Mouse (Mus musculus) layer of hippocampus, adult 18-20 months (tissue): ENCODE results near the gene Fam83d. TPM values are rescaled to one million over a fixed set of nuclear protein-coding genes. Genes with fewer than 3 reads are reported as not detected.

ENCODE experiments used
- DNase-seq, 2 experiments: peaks; one replicate each; pipeline ENCODE4 v3.0.0; 2022; ENCODE audit warnings: low spot score in 2 of 2
- total RNA-seq, 2 experiments: library from RNA; stranded (reverse); gene quantifications; 2 replicates each; pipeline ENCODE4 v1.2.3; 2021

Fam83d gene
- total RNA-seq, 2 experiments from 2014 or later: 4.6 to 4.7 TPM

DNA sequence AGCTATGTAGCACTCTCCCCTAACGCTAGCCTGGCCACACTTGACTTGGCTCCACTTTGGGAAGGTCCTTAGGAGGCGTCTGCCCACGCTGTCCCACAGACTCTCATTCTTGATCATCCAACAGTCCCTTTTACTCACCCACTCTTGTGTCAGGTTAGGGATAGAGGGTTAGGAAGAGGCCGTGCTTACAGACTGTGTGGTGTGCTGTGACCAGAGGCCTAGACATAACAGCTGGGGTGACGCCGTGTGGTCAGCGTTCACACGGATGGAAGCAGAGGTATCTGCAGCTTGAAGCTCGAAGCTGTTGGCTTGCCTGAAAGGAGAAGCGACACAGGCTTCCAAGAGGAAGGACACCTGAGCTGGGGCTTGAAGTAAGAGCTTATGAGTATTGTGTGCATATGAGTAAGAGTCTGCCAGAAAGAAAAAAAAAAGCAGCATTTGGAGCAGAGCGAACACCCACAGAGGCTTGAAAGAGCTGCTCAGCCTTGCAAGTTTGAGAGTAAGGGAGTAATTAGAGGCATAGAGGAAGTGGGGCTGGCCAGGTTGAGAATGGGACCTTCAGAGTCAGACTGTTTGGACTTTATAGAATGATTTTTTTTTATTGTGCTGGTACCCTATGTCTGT lies 24.3 kb upstream of the Fam83d start:
- no peak for DNase-seq

DNA sequence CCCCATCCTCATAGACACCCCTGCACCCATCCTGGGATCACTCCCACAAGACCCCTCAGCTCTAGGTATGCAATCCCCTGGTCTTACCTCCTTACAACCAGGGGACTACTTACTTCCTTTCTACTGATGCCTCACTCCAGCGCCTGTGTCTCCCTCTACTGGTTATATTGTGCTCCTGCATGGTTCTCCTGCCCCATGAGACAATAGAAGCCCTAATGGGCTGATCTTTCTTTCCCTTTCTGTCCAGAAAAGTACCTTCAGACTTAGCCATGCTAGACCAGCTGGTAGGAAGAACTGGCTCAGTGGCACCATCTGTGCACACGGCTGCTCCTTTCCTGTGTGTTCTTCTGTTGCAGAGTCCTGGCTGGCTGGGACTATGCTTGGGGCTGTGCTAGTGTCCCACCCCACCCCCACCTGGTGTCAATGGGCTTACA lies 22.8 kb upstream of the Fam83d start:
- DNase-seq: peak in 1 of 2 experiments; percentile 81

DNA sequence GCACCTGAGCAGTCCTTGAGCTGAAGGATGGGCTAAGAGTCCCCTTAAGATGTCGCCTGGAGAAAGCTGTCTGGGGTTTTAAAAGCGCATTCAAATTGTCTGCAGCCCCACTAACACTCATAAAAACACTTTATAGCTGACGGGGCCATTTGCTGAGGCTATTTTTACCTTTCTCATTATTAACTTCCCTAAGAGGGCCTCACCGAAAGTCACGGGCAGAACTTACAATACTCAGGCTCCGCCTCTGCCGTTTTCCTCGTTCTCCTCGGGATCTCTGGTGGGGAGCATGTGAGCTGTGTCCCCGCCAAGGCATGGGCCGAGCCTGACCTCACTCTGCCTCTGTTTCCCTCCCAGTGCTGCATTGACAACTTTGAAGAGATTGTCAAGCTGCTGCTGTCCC lies 21.7 kb upstream of the Fam83d start:
- DNase-seq: no peak

DNA sequence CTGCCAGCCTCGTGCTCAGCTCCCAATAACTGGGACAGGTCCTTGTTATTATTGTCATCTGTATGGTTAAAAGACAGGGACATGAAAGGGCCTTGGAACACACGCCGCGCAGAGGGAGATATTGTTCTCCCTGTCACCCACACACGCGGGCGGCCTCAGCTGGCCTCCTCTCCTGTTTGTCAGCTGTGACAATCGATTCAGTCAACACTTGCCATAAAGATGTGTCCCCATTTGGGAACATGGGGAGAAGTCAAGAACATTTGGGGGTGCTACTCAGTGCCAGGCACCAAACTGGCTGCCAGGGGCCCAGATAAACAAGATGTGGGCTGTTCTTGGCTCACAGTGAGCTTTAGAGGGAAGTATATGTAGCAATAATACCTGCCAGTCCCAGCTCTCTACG lies 18.5 kb upstream of the Fam83d start:
- DNase-seq: peak; percentile 82 to 94

DNA sequence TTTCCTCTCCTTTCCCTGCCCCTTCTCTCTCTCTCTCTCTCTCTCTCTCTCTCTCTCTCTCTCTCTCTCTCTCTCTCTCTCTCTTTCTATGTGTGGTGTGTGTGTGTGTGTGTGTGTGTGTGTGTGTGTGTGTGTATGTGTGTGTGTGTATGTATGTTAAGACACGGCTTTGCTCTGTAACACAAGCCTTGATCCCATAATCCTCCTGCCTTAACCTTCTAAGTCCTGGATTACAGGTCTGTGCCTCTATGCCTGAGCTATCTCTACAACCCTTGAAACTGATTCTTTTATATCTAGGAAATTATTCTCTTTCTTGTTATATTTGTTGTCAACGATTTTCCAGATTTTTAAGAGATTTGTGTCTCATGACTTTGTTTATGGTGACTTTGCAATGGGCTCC lies 7.7 kb upstream of the Fam83d start:
- DNase-seq: no peak

DNA sequence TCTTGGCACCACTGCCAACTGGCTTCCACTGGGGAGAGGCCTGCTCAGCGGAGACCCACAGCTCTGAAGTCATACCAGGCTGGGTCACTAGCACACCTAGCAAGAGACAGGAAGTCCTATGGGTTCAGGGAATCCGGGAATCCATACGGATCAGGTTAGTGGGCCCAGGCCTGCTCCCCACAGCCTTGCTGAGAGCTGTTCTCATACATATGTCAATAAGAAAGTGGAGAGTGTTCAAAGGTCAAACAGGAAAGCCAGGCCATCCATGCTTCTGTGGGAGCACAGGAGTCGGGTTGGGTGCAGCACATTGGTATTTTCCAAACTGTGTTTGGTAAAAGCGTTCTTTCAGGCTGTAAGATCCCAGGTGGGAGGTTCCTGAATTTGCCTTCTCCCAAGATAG lies 5.6 kb upstream of the Fam83d start:
- DNase-seq: no peak

DNA sequence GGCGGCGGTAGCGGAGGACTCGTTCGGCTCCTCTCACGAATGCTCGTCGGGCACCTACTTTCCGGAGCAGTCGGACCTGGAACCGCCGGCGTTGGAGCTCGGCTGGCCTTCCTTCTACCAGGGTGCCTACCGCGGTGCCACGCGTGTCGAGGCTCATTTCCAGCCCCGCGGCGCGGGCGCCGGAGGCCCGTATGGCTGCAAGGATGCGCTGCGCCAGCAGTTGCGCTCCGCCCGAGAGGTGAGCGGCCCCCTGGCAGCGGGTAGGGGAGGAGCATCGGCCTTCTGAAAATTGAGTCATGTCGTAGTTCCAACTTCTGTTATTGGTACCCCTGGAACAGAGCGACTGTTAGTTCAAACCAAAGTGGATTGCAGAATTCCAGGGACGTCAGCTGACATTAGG lies 457 bp downstream of the Fam83d start:
- DNase-seq: no peak

DNA sequence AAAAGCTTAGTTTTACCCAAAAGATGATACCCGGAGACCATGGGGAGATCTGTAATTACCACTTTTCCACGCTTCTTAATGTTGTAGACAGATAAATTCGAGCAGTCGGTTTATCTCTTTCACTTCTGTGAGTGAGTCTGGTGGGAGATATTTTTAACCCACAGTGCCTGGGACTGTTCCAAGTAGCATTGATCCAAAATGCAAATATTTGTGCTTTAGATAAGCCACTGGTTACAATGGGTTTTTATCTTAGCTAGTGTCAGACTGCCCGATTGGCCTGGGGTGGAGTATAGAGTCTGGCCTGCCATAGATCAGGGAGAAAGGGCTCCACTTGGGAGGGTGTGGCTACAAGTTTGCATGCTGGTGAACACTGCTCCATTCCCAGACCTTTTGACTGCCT lies 878 bp downstream of the Fam83d start:
- no peak for DNase-seq

DNA sequence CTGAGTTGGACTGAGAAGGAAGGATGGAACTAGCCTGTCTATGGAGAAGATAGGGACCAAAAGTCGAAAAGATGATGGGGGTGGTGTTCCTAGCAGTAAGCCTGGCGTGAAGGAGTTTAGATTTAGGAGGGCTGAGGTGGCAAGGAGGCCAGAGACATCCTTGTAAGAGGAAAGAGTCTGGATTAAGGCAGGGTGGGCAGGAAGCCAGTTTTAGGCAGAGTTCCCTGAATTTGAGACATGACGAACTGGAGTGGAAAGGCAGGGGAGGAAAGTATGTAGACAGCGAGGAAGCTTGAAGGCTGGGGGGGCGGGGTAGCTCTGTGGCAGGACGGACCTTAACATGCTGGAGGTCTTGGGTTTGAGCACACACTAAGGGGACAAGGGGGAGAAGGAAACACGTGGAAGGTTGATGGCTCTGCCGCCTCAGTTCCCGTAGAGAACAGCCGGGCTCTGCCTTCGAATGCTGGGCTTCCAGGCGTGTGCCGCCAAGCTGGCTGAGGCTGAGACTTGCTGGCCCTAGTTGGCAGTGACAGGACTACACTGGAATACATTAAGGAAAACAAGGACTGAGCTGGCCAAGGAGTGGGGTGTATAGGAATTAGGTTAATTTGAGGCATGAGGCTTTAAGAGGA lies 2.3 kb downstream of the Fam83d start:
- DNase-seq: no peak

DNA sequence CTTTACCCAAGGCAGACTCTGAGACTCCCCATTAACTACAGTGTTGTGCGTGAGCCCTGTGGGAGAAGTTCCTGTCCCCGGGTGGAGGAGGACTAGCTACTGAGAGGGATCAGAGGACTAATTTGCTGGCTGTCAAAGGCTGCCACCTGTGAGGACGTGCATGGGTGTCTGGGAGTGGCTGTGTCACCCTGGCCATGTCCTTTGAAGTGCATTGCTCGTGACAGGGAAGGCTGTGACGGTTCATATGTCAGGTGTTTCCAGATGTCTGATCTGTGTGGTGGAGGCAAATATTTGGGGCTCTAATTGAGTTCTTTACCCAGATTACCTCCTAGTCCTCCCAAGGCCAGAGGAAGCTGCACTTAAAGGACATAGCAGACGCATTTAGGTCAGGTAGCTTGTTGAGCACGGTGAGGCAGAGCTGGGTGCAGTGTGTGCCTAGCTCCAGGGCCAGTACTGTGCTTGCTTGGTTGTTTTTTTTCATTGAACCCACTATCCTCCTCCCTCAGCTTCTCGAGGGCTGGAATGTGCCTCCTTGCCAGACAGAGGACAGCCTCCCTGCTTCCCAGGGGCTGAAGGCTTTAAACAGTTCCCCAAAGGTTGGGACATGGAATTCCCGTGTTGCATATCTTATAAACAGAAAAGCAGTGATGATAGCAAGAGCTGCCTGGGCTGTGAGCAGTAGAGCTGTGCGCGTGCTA lies 3.3 kb downstream of the Fam83d start:
- no peak for DNase-seq

DNA sequence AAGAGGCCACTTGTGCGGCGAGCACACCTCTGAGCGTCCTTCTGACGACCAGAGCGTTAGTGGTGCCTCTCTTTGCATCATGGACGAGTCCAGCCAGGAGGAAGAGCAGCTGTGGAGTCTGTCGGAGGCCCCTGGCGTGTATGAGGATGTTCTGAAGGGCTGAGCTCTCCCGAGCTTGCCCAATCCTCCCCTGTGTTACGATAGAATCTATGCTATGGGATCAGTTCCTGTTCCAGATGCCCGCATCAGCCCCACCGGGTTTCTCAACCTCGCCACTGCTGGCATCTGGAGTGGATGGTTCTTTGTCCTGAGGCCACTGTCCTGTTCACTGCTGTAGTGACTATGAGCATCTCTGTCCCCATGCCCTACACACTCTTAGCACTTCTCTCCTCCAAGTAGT lies 4.9 kb downstream of the Fam83d start:
- no peak for DNase-seq

DNA sequence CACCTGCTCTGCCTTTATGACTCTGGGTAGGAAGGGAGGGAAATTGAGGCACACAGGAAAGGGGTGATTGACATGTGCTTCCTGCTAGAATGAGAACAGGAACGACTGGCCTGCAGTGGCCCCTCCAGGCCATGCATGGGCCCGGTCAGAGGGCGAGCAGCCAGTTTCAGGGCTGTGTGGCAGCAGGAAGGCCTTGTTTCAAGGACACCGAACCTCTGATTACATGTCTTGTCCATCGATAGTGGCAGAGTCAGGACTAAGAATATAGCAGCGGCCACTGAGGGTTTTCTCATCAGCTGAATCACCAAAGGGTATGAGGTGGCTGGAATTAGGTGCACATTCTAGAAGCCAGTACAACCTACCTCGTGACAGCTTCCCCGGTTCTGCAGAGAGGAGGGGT lies 7.0 kb downstream of the Fam83d start:
- DNase-seq: no peak

DNA sequence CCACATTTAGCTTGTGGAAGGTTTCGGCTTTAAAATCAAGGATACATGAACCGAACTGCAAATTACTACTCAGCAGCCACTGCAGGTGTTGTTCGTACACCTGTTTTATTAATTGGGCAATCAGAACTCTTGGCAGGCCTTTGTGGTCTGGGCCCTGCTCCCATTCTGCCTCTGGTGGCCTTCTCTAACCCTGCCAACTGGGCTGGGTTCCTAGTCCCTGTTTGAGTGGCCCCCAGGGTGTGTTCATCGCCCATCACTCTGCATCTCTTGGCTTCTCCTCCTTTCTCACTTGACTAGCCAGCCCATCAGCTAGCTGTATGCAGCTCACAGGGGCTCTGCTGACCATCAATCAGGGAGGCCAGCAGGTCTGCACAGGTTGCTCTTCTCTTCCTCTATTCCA lies 8.8 kb downstream of the Fam83d start:
- no peak for DNase-seq

DNA sequence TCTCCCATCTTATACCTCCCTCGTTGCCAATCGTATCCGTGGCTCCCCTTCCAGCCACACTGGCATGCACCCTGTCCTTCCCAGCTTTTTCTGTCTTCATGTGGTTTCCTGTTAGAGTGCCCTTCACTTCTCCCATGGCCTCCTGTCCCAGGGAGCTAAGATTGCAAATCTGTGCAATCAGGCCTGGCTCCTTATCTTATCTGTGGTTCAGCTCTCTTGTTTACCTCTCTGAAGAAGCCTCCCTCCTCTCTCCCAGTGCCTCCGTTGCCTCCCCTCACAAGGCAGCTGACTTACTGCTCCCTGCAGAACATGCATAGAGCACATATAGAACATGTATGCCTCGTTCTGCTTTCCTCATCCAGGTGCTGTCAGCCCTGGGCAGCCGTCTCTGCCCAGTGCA lies 9.6 kb downstream of the Fam83d start:
- DNase-seq: no peak

DNA sequence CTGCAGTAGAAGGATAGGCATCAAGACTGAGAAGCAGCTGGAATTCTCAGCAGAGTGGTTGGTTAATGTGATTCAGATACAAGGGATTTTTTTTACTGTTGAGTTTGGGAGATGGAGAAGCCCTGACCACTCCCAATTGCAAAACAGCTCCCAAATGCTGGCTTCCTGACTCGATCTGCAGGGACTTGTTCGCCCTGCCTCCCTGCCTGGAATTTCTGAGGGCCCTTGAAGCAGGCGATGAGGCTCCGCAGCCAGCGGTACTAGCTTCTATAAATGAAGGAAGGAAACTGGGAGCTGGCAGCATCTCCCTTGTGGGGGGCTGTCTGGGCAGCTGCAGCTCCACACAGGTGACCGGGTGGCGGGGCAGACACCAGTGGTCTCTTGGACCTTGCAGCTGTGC lies 10.5 kb downstream of the Fam83d start:
- no peak for DNase-seq

DNA sequence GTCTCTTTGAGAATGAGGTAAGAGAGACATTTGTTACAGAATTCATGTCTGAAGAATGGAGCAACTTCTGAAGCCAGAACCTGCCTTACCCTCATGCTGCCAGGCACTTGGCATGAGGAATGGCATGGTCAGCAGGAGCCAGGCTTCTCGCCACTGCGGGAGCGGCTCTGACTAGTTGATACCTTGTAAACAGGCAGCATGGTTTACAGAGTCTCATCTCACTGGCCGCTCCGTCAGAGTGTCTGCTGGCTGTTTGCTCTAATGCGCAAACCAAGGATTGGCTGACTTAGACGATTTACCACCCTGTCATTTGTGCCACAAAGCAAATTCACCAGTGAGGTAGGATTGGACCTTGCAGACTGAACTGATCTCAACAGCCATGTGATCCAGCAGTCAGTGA lies 13.2 kb downstream of the Fam83d start:
- DNase-seq: no peak

DNA sequence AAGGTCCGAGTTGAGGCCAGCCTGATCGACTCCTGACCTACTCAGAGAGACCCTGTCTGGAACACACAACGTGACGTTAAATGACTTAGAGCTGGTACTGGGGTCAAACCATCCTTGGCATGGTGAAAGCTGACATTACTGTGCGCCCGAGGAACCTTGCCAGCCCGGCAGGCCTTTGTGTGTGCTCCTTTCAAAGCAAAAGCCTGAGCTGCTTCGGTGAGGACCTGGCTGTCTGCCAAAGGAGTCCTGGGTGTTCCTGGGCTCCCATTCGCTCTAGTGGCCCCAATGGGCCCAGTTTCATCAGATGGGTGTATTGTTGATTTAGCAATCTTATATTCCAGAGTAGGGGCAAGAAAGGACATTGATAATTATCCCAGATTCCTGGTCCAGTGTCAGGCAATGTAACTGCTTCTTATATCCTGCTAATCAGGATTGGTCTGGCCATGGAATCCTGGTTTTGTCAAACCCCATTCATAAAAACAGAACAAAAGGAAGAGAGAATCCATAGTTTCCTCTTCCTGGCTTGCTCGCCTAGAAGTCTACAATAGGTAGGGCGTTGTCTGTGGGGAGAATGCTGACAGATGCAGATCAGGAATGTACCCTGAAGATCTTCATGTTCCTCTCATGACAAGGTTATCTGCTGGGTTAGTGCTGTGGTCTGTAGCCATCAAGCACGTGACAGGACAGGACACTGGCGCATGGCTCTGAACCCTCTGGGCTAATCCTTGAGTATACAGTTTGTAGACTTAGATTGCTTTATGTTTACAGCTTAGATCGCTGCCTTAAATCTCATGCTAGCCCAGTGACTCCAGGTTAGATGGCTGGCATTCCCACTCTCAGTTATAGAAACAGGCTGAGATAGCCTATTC lies 19.3 kb downstream of the Fam83d start:
- no peak for DNase-seq

DNA sequence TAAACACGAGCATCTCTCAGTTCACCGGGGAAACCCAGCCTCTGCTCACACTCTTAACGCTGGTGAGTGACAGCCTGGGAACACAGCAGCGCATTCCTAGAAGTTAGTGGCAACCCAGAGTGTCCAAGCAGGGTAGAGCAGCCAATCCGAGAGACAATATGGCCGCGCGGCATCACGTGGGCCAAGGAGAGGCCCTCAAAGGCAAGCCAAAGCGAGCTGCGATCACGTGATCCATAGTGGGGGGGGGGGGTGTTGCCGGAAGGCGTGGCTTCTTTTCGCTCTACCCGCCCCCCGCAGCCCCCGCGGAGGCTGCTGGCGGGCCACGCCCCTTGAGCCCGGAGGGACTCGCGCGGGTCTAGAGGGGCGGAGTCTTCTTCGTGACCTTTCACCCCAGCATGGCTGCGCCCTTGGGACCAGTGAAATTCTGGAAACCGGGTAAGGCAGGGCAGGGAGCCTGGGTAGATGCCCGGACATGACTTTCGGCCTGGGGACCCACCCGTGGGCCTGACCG lies 26.7 kb downstream of the Fam83d start, which contains the start of gene Dhx35:
Gene Dhx35 (plus strand): TSS at position 314 of the 511 bp plus-strand sequence.
- DNase-seq: peak; percentile 93 to 98

DNA sequence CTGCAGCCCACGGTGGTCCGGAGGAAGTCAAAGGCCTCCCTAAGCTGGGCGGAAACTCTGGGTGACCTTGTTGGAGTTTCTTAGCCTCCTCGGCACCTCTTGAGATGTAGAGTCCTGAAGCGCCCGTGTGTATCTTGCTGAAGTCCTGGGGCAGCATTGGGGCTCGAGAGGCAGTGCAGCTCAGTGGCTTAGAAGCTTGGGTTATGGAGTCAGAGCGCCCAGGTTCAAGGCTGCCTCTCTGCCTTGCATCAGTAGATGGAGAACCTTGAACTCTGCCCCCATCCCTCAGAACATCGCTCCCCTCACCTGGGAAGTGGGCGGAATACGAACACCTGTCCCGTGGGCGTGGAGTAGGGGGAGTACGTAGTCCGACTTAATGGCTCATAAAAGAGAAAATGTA lies 27.1 kb downstream of the Fam83d start:
- DNase-seq: no peak

DNA sequence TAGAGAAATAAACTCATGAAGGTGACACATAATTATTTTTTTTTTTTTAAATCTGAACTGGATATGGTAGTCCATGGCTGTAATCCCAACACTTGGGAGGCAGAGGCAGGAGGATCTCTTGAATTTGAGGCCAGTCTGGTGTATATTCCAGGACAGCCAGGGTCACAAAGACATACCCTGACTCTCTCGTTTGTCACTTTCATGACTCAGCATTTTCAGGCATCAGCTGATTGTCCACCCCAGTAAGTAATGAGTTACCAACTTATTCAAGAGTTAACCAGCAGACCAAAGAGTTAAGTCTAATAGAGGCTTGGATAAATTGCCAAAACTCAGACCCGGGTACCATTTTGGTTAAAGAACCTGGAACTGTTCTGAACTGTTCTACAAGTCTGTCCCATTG lies 28.0 kb downstream of the Fam83d start:
- DNase-seq: no peak

DNA sequence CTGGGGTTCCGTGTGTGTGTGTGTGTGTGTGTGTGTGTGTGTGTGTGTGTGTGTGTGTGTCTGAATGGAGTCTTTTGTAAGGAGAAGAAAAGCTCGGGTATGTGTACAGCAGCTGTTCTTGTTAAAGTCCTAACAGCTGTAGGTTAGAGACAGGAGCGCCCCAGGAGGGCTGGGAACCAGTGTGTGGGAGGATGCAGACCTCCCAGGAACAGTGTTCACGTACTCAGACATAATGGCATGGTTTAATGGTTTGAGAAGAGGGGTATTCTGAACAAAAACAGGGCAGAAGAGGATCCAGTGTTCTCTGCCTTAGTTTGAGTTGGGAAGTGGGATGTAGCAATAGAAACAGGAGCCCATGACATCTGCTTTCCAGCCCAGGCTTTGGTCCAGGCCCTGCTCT lies 31.4 kb downstream of the Fam83d start:
- DNase-seq: no peak

DNA sequence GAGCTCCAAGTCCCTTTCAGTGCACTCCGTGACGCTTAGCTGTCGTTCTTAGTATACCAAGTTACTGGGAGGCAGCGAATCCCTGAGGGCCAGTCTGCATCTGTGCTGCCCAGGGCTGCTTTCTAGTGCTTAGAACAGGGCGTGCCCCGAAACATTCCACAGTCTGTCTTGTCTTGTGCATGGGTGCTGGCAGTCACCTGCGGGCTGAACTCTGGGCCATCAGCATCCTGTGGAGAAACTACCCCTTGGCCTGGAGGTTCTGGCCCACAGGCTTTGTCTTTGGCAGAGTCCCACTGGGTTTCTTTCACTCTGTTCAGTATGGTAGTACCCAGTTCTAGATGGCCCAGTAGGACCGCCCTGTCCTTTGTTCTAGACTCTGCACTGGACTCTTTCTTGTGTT lies 32.9 kb downstream of the Fam83d start:
- DNase-seq: no peak
